Mouse (Mus musculus) heart, embryonic 11.5 days (tissue): ENCODE measurements around the gene Neb. TPM values are rescaled to one million over a fixed set of nuclear protein-coding genes. Genes with fewer than 3 reads are reported as not detected.

Source experiments
- ATAC-seq: fragments of 200-750 bp; cut with Nextera tagmentation; replicated peaks from 2 replicates; pipeline ENCODE4 v1.8.0; 2017; ENCODE audit warnings: moderate library complexity; ENCODE audit not compliant: insufficient number of reproducible peaks, low FRiP score, low TSS enrichment
- H3K27ac ChIP-seq: fragments of 300-500 bp; sonication (generic); 2 replicates; pipeline ENCODE4 v1.5.1; 2014; ENCODE audit warnings: mild to moderate bottlenecking, low read depth, low read length
- H3K27me3 ChIP-seq: fragments of 300-500 bp; sonication (generic); 2 replicates; pipeline ENCODE4 v1.6.1; 2014; ENCODE audit warnings: mild to moderate bottlenecking, low read length, mixed read lengths; ENCODE audit not compliant: control insufficient read depth, insufficient read depth
- H3K36me3 ChIP-seq: fragments of 300-500 bp; sonication (generic); 2 replicates; pipeline ENCODE4 v1.6.1; 2014; ENCODE audit warnings: mild to moderate bottlenecking, low read length, moderate library complexity, mixed read lengths; ENCODE audit not compliant: control insufficient read depth, insufficient read depth
- H3K4me1 ChIP-seq: fragments of 300-500 bp; sonication (generic); 2 replicates; pipeline ENCODE4 v1.6.1; 2014; ENCODE audit warnings: low read length; ENCODE audit not compliant: control insufficient read depth, insufficient read depth
- H3K4me2 ChIP-seq: fragments of 300-500 bp; sonication (generic); 2 replicates; pipeline ENCODE4 v1.6.1; 2014; ENCODE audit warnings: mild to moderate bottlenecking, moderate library complexity
- H3K4me3 ChIP-seq: fragments of 300-500 bp; sonication (generic); 2 replicates; pipeline ENCODE4 v1.5.1; 2014; ENCODE audit warnings: low read depth, low read length
- H3K9ac ChIP-seq: fragments of 300-500 bp; sonication (generic); 2 replicates; pipeline ENCODE4 v1.6.1; 2014; ENCODE audit warnings: mild to moderate bottlenecking, low read depth, low read length, moderate library complexity
- H3K9me3 ChIP-seq: fragments of 300-500 bp; sonication (generic); replicated peaks from 2 replicates; pipeline ENCODE4 v1.6.1; 2016; ENCODE audit warnings: low read length; ENCODE audit not compliant: control insufficient read depth
- WGBS: fragments of 180-500 bp; shearing (Covaris S2); extraction: QIAGEN DNeasy Blood & Tissue Kit; methylation state at CpG from one replicate; pipeline ENCODE4 v1.1.7; 2014; ENCODE audit not compliant: insufficient replicate concordance; 5-methylcytosine and 5-hydroxymethylcytosine counted together
- polyA plus RNA-seq: library from polyadenylated mRNA; unstranded; fragments of >200 nt; fragmentation: Nextera tagmentation; extraction: Ambion mirVana; gene quantifications from 2 replicates; pipeline ENCODE4 v1.2.1, GENCODE M21; 2014

The Neb gene
- polyA plus RNA-seq, 1 experiment from 2014 or later: 3.2 TPM

DNA sequence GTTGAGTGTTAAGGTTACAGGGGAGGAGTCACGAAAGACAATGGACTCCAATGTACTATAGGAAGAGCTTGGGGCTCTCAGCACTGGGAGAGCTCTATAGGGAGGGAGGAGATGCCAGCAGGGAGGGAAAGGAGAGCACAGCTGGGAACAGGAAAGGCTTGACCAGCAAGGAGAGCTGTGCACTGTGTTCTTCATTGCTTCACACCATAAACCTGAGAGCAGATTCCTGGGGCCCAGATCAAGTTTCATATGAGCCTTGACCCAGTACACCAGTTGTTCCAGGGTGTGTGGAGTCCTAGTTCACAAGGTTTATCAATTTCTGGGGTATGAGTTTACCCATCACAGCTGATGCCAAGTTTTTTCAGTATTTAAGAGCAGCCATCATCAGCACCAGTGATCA lies 106.1 kb downstream of the Neb start:
- 45% methylated on average over 1 of the region's 1 CpGs for WGBS
- H3K4me2 ChIP-seq: no peak overlapping the region
- no peak overlapping the region for H3K4me3 ChIP-seq
- no peaks in the 10 kb centered on the region for H3K4me1 ChIP-seq
- H3K36me3 ChIP-seq: no peaks in the 10 kb centered on the region
- H3K9ac ChIP-seq: no peak overlapping the region
- H3K27ac ChIP-seq: peak overlapping the region; percentile 2; the same call in 1 of the 2 replicates
- ATAC-seq: no peak
- H3K27me3 ChIP-seq: no peaks in the 10 kb centered on the region
- no peaks in the 10 kb centered on the region for H3K9me3 ChIP-seq

GRCm38 (mm10) chr2:52270911-52271310 lies 107.4 kb downstream of the Neb start:
- H3K9me3 ChIP-seq: no peaks in the 10 kb centered on the region
- no peaks in the 10 kb centered on the region for H3K4me1 ChIP-seq
- no peaks in the 10 kb centered on the region for H3K36me3 ChIP-seq
- H3K9ac ChIP-seq: no peak overlapping the region
- H3K27me3 ChIP-seq: no peaks in the 10 kb centered on the region
- ATAC-seq: no peak
- no peak overlapping the region for H3K4me2 ChIP-seq
- H3K4me3 ChIP-seq: no peak overlapping the region
- 90% methylated on average over 8 of the region's 8 CpGs for WGBS
- H3K27ac ChIP-seq: no peak overlapping the region

- 29% methylated on average over 2 of the region's 2 CpGs for WGBS
- no peaks in the 10 kb centered on the region for H3K4me1 ChIP-seq
- H3K27ac ChIP-seq: no peak overlapping the region
- H3K4me2 ChIP-seq: no peak overlapping the region
- H3K4me3 ChIP-seq: no peak overlapping the region
- no peak overlapping the region for H3K9ac ChIP-seq
- no peaks in the 10 kb centered on the region for H3K9me3 ChIP-seq
- H3K36me3 ChIP-seq: no peaks in the 10 kb centered on the region
- no peak for ATAC-seq
- H3K27me3 ChIP-seq: no peaks in the 10 kb centered on the region
Observed at GRCm38 (mm10) chr2:52262149-52262548, 116.1 kb downstream of the Neb start.

DNA sequence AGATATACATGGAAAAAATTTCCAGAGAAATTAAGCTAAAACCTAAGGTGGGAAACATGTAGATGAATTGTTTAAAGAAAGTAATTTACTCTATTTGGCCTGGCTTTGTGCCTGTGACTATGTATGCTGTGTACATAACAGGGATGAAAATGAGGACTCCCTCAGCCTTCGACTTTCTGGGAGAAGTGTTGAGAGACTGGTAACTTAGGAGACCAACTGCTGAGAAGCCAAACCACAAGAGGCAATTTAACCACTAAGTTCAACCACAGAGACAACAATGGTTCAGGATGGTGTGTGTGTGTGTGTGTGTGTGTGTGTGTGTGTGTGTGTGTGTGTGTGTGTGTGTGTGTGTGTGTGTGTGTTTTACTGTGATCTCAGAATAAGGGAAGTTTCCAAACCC lies 126.2 kb downstream of the Neb start:
- Histone ChIP-seq H3K9ac (no peak overlapping the region), H3K4me3 (no peak overlapping the region), H3K4me1 (no peaks in the 10 kb centered on the region), H3K9me3 (no peaks in the 10 kb centered on the region), H3K27me3 (no peaks in the 10 kb centered on the region), H3K36me3 (no peaks in the 10 kb centered on the region), H3K4me2 (no peak overlapping the region), H3K27ac (no peak overlapping the region)
- no peak for ATAC-seq
- 36% methylated on average over 1 of the region's 1 CpGs for WGBS

DNA sequence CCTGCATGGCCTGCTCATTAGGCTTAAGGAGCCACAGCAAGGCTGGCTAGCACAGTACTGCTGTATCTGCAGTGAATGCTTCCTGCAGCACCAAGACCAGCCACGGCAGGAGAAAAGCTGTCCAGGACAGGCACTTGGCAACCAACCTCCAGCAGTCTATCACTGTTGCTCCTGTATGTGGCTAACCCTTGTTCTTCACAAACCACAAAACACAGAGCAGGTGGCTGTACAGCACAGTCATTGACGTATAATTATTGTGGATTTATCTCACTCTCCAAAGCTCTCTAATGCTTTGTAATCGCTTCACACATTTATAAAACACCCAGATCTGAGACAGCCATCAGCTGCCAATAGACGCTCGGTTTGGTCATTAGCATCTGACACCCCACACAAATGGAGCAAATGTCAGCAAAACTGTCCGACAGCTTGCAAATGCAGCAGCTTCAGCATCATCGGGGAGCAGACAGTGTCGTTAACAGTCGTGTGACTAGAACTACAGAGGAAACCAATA lies 129.9 kb downstream of the Neb start:
- H3K9ac ChIP-seq: no peak overlapping the region
- 73% methylated on average over 9 of the region's 9 CpGs for WGBS
- no peaks in the 10 kb centered on the region for H3K9me3 ChIP-seq
- H3K27me3 ChIP-seq: no peaks in the 10 kb centered on the region
- H3K4me2 ChIP-seq: no peak overlapping the region
- no peaks in the 10 kb centered on the region for H3K4me1 ChIP-seq
- H3K4me3 ChIP-seq: no peak overlapping the region
- no peak overlapping the region for H3K27ac ChIP-seq
- H3K36me3 ChIP-seq: no peaks in the 10 kb centered on the region
- ATAC-seq: no peak

DNA sequence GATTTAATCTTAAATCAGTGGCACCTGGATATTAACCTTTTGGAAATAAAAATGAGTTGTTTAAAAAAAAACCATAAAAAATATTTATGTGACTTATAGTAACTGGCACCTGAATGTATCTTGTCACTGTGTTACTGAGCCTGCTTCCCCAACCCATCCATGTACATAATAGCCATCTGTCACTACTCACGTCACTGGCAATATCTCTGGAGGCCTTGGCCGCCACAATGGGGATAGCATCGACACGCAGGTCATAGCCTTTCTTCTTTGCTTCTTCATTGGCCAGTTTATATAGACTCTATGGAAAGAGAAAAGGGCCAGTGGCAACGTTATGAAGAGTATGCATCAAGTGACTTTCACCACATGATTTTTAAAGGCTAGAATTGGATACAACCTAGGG lies 133.2 kb downstream of the Neb start:
- no peak for ATAC-seq
- H3K9me3 ChIP-seq: no peaks in the 10 kb centered on the region
- 83% methylated on average over 5 of the region's 5 CpGs for WGBS

GRCm38 (mm10) chr2:52242691-52243090 lies 135.6 kb downstream of the Neb start:
- H3K4me2 ChIP-seq: no peak overlapping the region
- H3K4me1 ChIP-seq: no peaks in the 10 kb centered on the region
- 74% methylated on average over 1 of the region's 1 CpGs for WGBS
- H3K36me3 ChIP-seq: no peaks in the 10 kb centered on the region
- H3K27me3 ChIP-seq: no peaks in the 10 kb centered on the region
- no peak overlapping the region for H3K9ac ChIP-seq
- no peak for ATAC-seq
- H3K4me3 ChIP-seq: no peak overlapping the region
- no peak overlapping the region for H3K27ac ChIP-seq
- no peaks in the 10 kb centered on the region for H3K9me3 ChIP-seq

More for the DNA sequence above, 133.2 kb downstream of the Neb start:
- Histone ChIP-seq H3K27ac (no peak overlapping the region), H3K4me2 (no peak overlapping the region), H3K27me3 (no peaks in the 10 kb centered on the region), H3K4me1 (no peaks in the 10 kb centered on the region), H3K4me3 (no peak overlapping the region), H3K36me3 (no peaks in the 10 kb centered on the region), H3K9ac (no peak overlapping the region)

- H3K9ac ChIP-seq: no peak overlapping the region
- H3K4me3 ChIP-seq: no peak overlapping the region
- no peak overlapping the region for H3K4me2 ChIP-seq
- 60% methylated on average over 5 of the region's 5 CpGs for WGBS
- H3K27me3 ChIP-seq: no peaks in the 10 kb centered on the region
- no peaks in the 10 kb centered on the region for H3K9me3 ChIP-seq
- no peaks in the 10 kb centered on the region for H3K36me3 ChIP-seq
- H3K27ac ChIP-seq: no peak overlapping the region
- no peaks in the 10 kb centered on the region for H3K4me1 ChIP-seq
- no peak for ATAC-seq
Observed at GRCm38 (mm10) chr2:52237892-52238291, 140.4 kb downstream of the Neb start.

- Histone ChIP-seq H3K9ac (no peak overlapping the region), H3K4me3 (no peak overlapping the region), H3K27ac (no peak overlapping the region), H3K4me1 (no peaks in the 10 kb centered on the region), H3K4me2 (no peak overlapping the region), H3K9me3 (no peaks in the 10 kb centered on the region), H3K27me3 (no peaks in the 10 kb centered on the region), H3K36me3 (no peaks in the 10 kb centered on the region)
- WGBS: 55% methylated on average over 3 of the region's 3 CpGs
- ATAC-seq: no peak
Observed at GRCm38 (mm10) chr2:52227584-52227983, 150.7 kb downstream of the Neb start.
